Mouse (Mus musculus): ENCODE measurements around the gene Mettl27. TPM values are rescaled to one million over a fixed set of nuclear protein-coding genes. Genes with fewer than 3 reads are reported as not detected.

Mettl27 gene
- polyA plus RNA-seq, 1 experiment from 2014 or later: 19.9 TPM

GRCm38 (mm10) chr5:134942740-134943139, 10.6 kb downstream of the Mettl27 start:
- Histone ChIP-seq H3K4me3 (no peak overlapping the region), H3K27ac (no peak overlapping the region), H3K36me3 (no peaks in the 10 kb centered on the region), H3K27me3 (peaks cover 43% of the 10 kb centered on the region), H3K9ac (no peak overlapping the region), H3K9me3 (no peaks in the 10 kb centered on the region), H3K4me1 (peaks cover 18% of the 10 kb centered on the region), H3K4me2 (replicated peaks) (no peak overlapping the region)
- WGBS: 77% methylated on average over 2 of the region's 2 CpGs
- no peak for ATAC-seq (ENCODE audit: low FRiP score, low read depth)

GRCm38 (mm10) chr5:134944179-134944578, 12.0 kb downstream of the Mettl27 start:
- peaks cover 18% of the 10 kb centered on the region for H3K4me1 ChIP-seq
- H3K4me2 ChIP-seq (replicated peaks): no peak overlapping the region
- no peak for ATAC-seq (ENCODE audit: low FRiP score, low read depth)
- H3K9me3 ChIP-seq: no peaks in the 10 kb centered on the region
- no peak overlapping the region for H3K4me3 ChIP-seq
- H3K27me3 ChIP-seq: peaks cover 48% of the 10 kb centered on the region
- H3K27ac ChIP-seq: no peak overlapping the region
- no peak overlapping the region for H3K9ac ChIP-seq
- 72% methylated on average over 5 of the region's 5 CpGs for WGBS
- H3K36me3 ChIP-seq: no peaks in the 10 kb centered on the region

GRCm38 (mm10) chr5:134945266-134945959, 13.2 kb downstream of the Mettl27 start:
- Histone ChIP-seq H3K27me3 (peaks cover 48% of the 10 kb centered on the region), H3K4me3 (peak overlapping the region; percentile 34), H3K27ac (no peak overlapping the region), H3K36me3 (no peaks in the 10 kb centered on the region), H3K4me1 (peaks cover 18% of the 10 kb centered on the region), H3K9me3 (no peaks in the 10 kb centered on the region), H3K9ac (peak overlapping the region; percentile 54), H3K4me2 (replicated peaks) (peak overlapping the region; percentile 52)
- WGBS: 42% methylated on average over 17 of the region's 19 CpGs
- ATAC-seq (ENCODE audit: low FRiP score, low read depth): no peak

GRCm38 (mm10) chr5:134946063-134946856, 14.1 kb downstream of the Mettl27 start:
- no peak for ATAC-seq (ENCODE audit: low FRiP score, low read depth)
- Histone ChIP-seq H3K9ac (peak overlapping the region; percentile 54), H3K4me1 (peaks cover 25% of the 10 kb centered on the region), H3K27ac (peak overlapping the region; percentile 22; the same call in 1 of the 2 replicates), H3K9me3 (no peaks in the 10 kb centered on the region), H3K27me3 (peaks cover 48% of the 10 kb centered on the region), H3K4me2 (replicated peaks) (peak overlapping the region; percentile 52), H3K4me3 (peak overlapping the region; percentile 34), H3K36me3 (no peaks in the 10 kb centered on the region)
- 15% methylated on average over 43 of the region's 43 CpGs for WGBS

- ATAC-seq (ENCODE audit: low FRiP score, low read depth): no peak
- Histone ChIP-seq H3K9ac (peak within 1 kb of the TSS; percentile 54), H3K9me3 (no peaks in the 10 kb centered on the region), H3K4me2 (replicated peaks) (peak within 1 kb of the TSS; percentile 52), H3K36me3 (no peaks in the 10 kb centered on the region), H3K27ac (peak within 1 kb of the TSS; percentile 22; the same call in 1 of the 2 replicates), H3K4me3 (peak within 1 kb of the TSS; percentile 34), H3K4me1 (peaks cover 31% of the 10 kb centered on the region), H3K27me3 (peaks cover 48% of the 10 kb centered on the region)
- 8% methylated on average over 11 of the region's 11 CpGs for WGBS
Observed at GRCm38 (mm10) chr5:134946857-134947255, 14.7 kb downstream of the Mettl27 start, which contains the start of gene Cldn4. Gene Cldn4, minus strand, starts transcription at chr5:134946934.

GRCm38 (mm10) chr5:134947420-134948084, 15.4 kb downstream of the Mettl27 start:
- Histone ChIP-seq H3K36me3 (no peaks in the 10 kb centered on the region), H3K27ac (no peak overlapping the region), H3K27me3 (peaks cover 52% of the 10 kb centered on the region), H3K4me3 (no peak overlapping the region), H3K4me1 (peaks cover 32% of the 10 kb centered on the region), H3K9ac (no peak overlapping the region), H3K4me2 (replicated peaks) (no peak overlapping the region), H3K9me3 (no peaks in the 10 kb centered on the region)
- no peak for ATAC-seq (ENCODE audit: low FRiP score, low read depth)
- WGBS: 45% methylated on average over 5 of the region's 5 CpGs

GRCm38 (mm10) chr5:134948085-134948439, 15.9 kb downstream of the Mettl27 start:
- Histone ChIP-seq H3K36me3 (no peaks in the 10 kb centered on the region), H3K27me3 (peaks cover 54% of the 10 kb centered on the region), H3K4me3 (no peak overlapping the region), H3K9ac (no peak overlapping the region), H3K27ac (no peak overlapping the region), H3K4me2 (replicated peaks) (no peak overlapping the region), H3K4me1 (peaks cover 32% of the 10 kb centered on the region), H3K9me3 (no peaks in the 10 kb centered on the region)
- 58% methylated on average over 4 of the region's 4 CpGs for WGBS
- no peak for ATAC-seq (ENCODE audit: low FRiP score, low read depth)

- Histone ChIP-seq H3K36me3 (no peaks in the 10 kb centered on the region), H3K27me3 (peaks cover 26% of the 10 kb centered on the region), H3K4me3 (no peak overlapping the region)
Observed at GRCm38 (mm10) chr5:134951053-134951884, 19.1 kb downstream of the Mettl27 start.

GRCm38 (mm10) chr5:134955491-134955890, 23.3 kb downstream of the Mettl27 start:
- Histone ChIP-seq H3K9ac (no peak overlapping the region), H3K4me1 (peaks cover 14% of the 10 kb centered on the region), H3K27me3 (peaks cover 5% of the 10 kb centered on the region), H3K36me3 (no peaks in the 10 kb centered on the region), H3K4me2 (replicated peaks) (no peak overlapping the region), H3K9me3 (no peaks in the 10 kb centered on the region), H3K4me3 (no peak overlapping the region), H3K27ac (no peak overlapping the region)
- WGBS: 78% methylated on average over 5 of the region's 5 CpGs
- no peak for ATAC-seq (ENCODE audit: low FRiP score, low read depth)

More at GRCm38 (mm10) chr5:134951053-134951884, 19.1 kb downstream of the Mettl27 start:
- H3K9me3 ChIP-seq: no peaks in the 10 kb centered on the region
- peaks cover 27% of the 10 kb centered on the region for H3K4me1 ChIP-seq
- peak overlapping the region; percentile 42 for H3K4me2 ChIP-seq (replicated peaks)
- H3K9ac ChIP-seq: peak overlapping the region; percentile 35; the same call in 1 of the 2 replicates
- no peak overlapping the region for H3K27ac ChIP-seq
- peak; percentile 15; the same call in 1 of the 2 replicates for ATAC-seq (ENCODE audit: low FRiP score, low read depth)
- WGBS: 18% methylated on average over 19 of the region's 19 CpGs

- Histone ChIP-seq H3K9ac (no peak overlapping the region), H3K4me1 (0 out of 2 replicates have a peak, but pooled peaks cover 5% of the 10 kb centered on the region), H3K4me2 (replicated peaks) (no peak overlapping the region), H3K27me3 (no peaks in the 10 kb centered on the region), H3K9me3 (no peaks in the 10 kb centered on the region), H3K36me3 (no peaks in the 10 kb centered on the region), H3K27ac (no peak overlapping the region), H3K4me3 (no peak overlapping the region)
- WGBS: 66% methylated on average over 7 of the region's 7 CpGs
- peak; percentile 81 for ATAC-seq (ENCODE audit: low FRiP score, low read depth)
Observed at GRCm38 (mm10) chr5:134959114-134959513, 26.9 kb downstream of the Mettl27 start.

GRCm38 (mm10) chr5:134960430-134960829, 28.3 kb downstream of the Mettl27 start:
- Histone ChIP-seq H3K4me3 (no peak overlapping the region), H3K4me1 (0 out of 2 replicates have a peak, but pooled peaks cover 5% of the 10 kb centered on the region), H3K9me3 (no peaks in the 10 kb centered on the region), H3K27me3 (no peaks in the 10 kb centered on the region), H3K9ac (no peak overlapping the region), H3K4me2 (replicated peaks) (no peak overlapping the region), H3K36me3 (no peaks in the 10 kb centered on the region), H3K27ac (no peak overlapping the region)
- 68% methylated on average over 2 of the region's 2 CpGs for WGBS
- no peak for ATAC-seq (ENCODE audit: low FRiP score, low read depth)

Measured in limb, embryonic 13.5 days (tissue).